Mouse (Mus musculus) retina, postnatal 1 day (tissue): ENCODE measurements around the gene H2al2c.
"Not testable (repeated sequence)": the region's sequence is repeated elsewhere in the genome, so short reads cannot be mapped to it uniquely, and the experiment has no call there.

Source experiments
- DNase-seq: peaks from one replicate; pipeline ENCODE4 v3.0.0-alpha.2; 2012

Gene H2al2c

GRCm38 (mm10) chrY:2598799-2599198 is at the start of gene H2al2c:
TSS of gene H2al2c (plus strand) at chrY:2599099.
- DNase-seq = not testable (repeated sequence)
